Mouse (Mus musculus) left cerebral cortex, postnatal 14 days (tissue): Measurements from ENCODE around the gene Actn3. TPM values are rescaled to one million over a fixed set of nuclear protein-coding genes. Genes with fewer than 3 reads are reported as not detected.

Experiments used
- DNase-seq, 2 experiments: peaks; one replicate each; pipeline ENCODE4 v3.0.0; 2021 to 2022; ENCODE audit warnings: low spot score in 2 of 2, mixed read lengths in 1 of 2
- intact Hi-C: fragments of 180-260 bp; cut with DNase I; formaldehyde crosslinking; loops from one replicate; pipeline ENCODE4 v1.15.1; 2025
- long read RNA-seq, 2 experiments: library from polyadenylated mRNA; stranded (forward); transcript quantifications; one replicate each; pipeline ENCODE4 v2.0.0; 2021
- total RNA-seq, 2 experiments: library from RNA; stranded (reverse); gene quantifications; 2 replicates each; pipeline ENCODE4 v1.2.3; 2021

Gene Actn3
- total RNA-seq: 1 to 10 TPM; 2.8 to 3.0 TPM
- long read RNA-seq, experiment 1, partial matches to known transcripts: 0 of 1 reads
- long read RNA-seq, experiment 1, other reads (novel, unspliced or antisense): 1 of 1 reads
- long read RNA-seq, experiment 2, partial matches to known transcripts: 0 of 1 reads
- long read RNA-seq, experiment 2, other reads (novel, unspliced or antisense): 1 of 1 reads

- intact Hi-C loops: no loop called here
- DNase-seq: no peak
Observed at GRCm38 (mm10) chr19:4877785-4878184, at the start of gene Actn3. Gene Actn3, minus strand, starts transcription at chr19:4877909.

DNA sequence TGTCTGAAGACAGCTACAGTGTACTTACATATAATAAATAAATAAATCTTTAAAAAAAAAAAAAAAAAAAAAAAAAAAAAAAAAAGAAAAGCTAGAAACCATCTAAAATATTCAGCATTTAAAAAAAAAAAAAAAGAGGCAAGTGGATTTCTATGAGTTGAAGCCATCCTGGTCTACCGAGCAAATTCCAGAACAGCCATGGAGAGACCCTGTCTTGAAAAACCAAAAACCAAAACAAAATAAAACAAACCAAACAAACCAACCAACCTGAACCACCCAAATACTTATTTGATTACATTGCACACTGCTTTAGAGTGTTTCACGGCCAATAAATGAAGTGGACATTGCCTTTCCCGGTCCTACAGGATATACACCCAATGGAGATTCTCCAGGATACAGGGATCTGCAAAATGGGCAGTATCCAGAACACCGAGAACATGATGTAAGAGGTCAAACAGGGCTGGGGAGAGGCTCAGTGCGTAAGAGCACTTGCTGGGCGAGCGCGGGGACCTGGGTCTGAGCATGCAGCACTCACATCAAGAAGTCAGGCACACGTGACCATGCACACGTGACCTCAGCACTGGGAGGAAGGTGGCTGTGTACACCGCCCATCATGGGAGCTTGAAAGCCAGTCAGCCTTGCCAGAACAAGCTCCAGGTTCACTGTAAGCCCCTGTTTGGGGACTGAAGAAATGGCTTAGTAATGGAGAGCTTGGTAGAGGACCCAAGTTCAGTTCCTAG, 47.6 kb upstream of the Actn3 start:
- DNase-seq: no peak
- intact Hi-C loops: no loop called here

GRCm38 (mm10) chr19:4919652-4920051, 41.9 kb upstream of the Actn3 start:
- no peak for DNase-seq
- intact Hi-C loops: no loop called here

- DNase-seq: no peak
- intact Hi-C loops: no loop called here
Observed at GRCm38 (mm10) chr19:4916827-4917226, 39.1 kb upstream of the Actn3 start.

DNA sequence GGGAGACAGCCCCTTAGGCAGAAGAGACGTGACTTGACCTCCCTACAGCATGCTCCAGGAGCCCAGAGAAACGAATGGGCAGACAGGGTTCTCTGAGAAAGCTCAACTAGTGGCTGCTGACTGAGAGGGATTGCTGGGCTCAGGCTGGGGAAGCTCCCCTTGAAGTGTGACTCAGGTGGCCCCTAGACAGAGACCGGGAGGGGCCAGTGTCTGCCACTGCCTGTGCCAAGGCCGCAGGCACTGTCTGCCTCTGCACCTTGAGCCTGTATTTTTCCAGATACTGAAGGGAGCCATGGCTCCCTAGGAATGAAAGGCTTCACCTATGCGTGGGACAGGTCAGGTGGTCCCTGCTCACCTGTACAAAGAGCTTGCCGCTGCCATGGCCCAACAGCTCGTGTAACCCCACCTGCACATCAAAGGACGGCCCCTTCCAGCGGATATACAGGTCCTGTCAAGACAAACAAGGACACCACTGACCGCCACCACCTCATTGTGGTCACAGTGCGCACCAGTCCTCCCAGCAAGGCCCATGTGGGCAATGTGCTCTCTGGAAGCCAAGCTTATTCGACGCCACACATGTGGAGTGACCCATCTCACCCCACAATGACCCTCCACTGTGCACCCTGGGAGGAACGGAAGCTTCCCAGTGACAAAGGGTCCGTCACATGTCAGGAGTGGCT, 38.4 kb upstream of the Actn3 start:
- DNase-seq: no peak
- intact Hi-C loops: no loop called here

DNA sequence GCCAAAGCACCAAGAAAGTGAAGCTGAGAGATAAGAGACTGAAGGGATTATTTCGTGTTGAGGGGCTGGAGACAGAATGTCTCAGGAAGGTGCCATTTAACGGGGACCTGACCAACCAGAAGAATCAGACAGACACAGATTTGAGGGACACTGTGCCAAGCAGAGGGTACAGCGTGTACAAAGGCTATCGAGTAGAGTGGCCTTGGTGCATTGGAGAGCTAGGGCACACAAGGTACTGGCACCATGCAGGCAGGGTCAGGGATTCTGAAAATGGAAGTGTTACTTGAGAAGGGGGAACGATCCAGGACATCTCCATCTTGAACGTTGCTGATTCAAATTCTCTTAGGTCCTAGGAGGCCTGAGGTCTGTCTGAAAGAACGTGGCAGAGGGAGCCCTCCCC, 31.7 kb upstream of the Actn3 start:
- no peak for DNase-seq
- intact Hi-C loops: loop anchor here (10.0 kb wide), 1 partner anchor 285 kb away; the partner anchor contains the start of gene Rce1

GRCm38 (mm10) chr19:4908107-4908506, 30.4 kb upstream of the Actn3 start:
- DNase-seq: peak; percentile 27 to 48
- intact Hi-C loops: loop anchor here (10.0 kb wide), 1 partner anchor 283 kb away; the partner anchor contains the start of gene Rce1

DNA sequence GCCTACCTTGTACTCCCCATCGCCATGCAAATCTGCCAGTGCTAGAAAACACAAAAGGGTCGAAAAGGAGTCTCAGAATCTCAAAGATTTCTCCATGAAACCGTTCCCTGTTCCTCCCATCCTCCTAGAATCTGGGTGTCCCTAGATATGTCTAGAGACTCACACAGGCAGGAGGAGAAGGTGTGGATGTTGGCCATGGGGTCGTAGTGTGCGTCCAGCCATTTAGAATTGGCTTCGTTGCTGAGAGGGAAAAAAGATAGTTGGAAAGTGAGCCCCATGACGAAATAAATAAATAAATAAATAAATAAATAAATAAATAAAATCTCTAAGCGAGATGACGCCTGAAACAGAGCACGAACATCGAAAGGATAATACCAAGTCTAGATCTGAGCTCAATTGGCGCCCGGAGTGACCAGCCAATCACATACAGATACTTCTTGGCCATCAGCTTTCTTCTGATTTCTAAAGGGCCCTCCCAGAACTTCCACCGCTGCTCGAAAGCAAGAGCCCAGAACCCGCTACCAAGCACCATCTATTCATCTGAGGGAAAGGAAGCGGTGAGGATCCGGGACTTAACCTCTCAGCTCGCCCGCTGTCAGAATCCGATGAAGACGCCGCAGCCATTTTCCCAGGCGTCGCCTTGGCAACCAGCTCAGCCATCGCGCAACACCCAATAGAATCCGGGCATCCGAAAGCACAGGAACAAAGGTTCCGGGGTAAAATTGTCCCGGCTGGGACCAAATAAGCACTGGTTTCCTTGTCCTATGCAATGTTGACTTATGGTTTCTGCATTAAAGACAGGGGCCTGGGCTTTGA, 28.5 kb upstream of the Actn3 start, which contains the start of gene Bbs1:
Gene Bbs1, minus strand, starts transcription at position 650 of the 816 bp plus-strand sequence.
- intact Hi-C loops: loop anchor here (10.0 kb wide), 1 partner anchor 281 kb away; the partner anchor contains the start of gene Rce1

DNA sequence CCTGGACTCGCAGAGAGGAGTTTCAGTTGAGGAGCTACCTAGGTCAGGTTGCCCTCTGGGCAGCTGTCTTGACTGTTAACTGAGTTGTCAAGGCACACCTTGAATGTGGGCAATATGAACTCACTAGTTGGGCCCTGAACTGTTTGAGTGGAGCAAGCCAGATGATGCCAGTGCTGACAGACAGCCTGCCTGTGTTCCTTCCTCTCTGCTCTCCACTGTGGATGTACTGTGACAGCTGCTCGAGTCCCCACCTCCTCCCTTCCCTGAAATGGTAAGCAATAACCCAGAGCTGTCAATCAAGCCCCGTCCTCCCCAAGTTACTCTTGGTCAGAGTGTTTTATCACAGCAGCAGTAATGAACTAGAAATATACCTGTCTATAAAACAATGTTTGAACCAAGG, 22.2 kb upstream of the Actn3 start:
- intact Hi-C loops: loop anchor here (10.0 kb wide), 1 partner anchor 275 kb away; the partner anchor contains the start of gene Rce1
- no peak for DNase-seq

More for the DNA sequence above, 28.5 kb upstream of the Actn3 start, which contains the start of gene Bbs1:
- DNase-seq: peak; percentile 84 to 88

- intact Hi-C loops: no loop called here
- no peak for DNase-seq
Observed at GRCm38 (mm10) chr19:4898972-4899371, 21.3 kb upstream of the Actn3 start.

GRCm38 (mm10) chr19:4896780-4897520, 19.2 kb upstream of the Actn3 start:
- no peak for DNase-seq

DNA sequence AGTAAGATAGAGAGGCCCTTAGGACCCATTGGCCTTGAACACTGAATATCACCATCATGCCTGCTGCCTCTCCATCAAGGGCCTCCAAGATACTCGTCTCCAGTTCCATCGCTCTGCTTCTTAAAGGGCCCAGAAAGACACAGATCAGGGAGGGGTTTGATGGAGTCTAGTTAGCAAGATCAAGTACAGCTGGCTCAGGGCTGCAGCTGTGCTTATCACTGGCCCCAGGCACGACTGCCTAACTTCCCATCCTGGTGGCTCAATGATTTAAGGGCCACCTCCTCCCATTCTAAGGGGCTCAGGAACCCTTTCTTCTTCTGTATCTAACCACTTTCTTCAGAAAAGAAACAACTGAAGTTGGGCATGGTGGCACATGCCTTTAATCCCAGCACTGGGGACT, 14.1 kb upstream of the Actn3 start:
- intact Hi-C loops: no loop called here

More at GRCm38 (mm10) chr19:4896780-4897520, 19.2 kb upstream of the Actn3 start:
- intact Hi-C loops: no loop called here

DNA sequence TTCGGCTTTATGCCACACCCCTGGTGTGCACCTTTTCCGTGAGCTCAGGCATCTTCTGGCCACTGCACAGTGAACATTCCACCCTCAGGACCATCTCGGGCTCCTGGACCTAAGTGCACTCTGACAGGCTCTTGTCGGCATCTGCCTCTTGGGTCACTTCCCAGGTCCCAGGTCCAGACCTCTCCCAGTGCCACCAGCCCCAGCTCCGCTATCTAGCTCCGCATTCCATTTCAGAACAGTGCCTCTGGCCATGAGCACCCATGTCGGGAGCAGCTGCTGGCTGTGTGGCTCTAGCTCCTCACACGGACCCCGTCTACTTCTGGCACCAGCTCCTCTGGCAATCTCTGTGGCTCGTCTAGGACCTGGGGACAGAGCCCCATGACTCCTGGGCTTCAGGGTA, 12.1 kb upstream of the Actn3 start:
- no peak for DNase-seq
- intact Hi-C loops: no loop called here

More for the DNA sequence above, 14.1 kb upstream of the Actn3 start:
- no peak for DNase-seq

DNA sequence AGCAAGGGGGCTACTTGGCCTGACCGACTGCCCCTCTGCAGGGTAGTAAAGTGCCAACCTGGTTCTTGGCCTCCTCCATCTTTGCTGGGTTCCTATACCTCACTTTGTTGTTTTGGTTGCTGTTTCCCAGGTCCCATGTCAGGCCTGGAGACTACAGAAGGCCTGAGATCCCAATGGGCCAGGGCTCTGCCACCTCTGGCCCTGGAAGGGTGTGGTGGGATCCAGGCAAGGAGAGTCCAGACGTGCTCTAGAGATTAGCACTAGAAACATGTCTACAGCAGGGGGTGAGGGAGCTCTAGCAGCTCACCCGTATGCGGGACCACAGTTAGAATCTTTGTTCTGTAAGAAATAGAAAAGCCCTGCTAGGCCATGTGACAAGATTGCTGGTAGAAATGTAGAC, 6.3 kb upstream of the Actn3 start:
- no peak for DNase-seq
- intact Hi-C loops: no loop called here

DNA sequence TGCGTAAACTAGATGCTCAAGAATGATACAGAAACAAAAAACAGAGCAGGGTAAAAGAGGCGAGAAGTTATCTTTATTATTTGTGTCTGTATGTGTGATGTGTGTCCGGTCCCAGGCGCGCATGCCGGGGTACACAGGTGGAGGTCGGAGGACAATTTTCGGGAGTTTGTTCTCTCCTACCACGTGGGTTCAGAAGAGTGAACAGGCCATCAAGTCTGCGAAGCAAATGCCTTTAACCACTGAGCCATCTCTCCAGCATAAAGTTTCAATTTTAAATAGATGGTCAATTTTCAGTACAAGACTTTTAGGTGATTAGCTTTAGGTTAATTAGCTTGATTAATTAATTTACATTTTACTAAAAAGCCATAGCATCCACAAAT, 1.6 kb upstream of the Actn3 start:
- intact Hi-C loops: no loop called here
- DNase-seq: no peak

DNA sequence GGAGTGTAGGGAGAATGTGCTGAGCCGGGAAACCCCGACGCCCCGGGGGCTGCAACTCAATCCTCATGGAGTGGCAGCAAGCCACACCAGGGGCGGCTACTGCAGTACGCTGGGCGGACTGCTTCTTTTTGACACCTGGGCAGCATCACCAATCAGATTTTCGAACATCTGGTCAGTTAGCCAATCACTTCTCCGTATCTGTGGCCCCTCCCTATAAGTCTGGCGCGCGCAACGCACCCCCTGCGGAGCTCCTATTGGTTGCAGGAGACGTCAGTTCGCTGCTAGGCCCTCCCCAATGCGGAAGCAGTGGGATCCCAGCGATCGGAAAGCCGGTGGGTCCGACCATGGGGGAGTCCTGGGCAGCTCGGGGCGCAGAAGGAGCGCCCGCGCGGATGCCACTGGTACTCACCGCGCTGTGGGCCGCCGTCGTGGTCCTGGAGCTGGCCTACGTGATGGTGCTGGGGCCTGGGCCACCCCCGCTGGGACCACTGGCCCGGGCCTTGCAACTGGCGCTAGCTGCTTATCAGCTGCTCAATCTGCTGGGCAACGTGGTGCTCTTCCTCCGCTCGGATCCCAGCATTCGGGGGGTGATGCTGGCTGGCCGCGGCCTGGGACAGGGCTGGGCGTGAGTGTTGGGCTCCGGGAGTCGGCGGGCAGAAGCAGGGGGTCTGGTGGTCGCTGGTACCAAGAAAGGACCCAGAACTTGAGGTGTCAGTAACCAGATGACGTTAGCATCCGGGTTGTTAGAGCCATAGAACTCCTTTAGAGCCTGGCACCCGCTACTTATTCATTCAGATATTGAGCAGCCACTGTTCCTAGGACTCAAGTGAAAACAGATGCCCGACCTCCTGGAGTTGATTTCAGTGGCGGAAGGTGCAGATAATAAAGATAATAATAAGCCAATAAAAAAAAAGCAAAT, 955 bp upstream of the Actn3 start, which contains the start of gene Zdhhc24:
Gene Zdhhc24, plus strand, starts transcription at position 264 of the 919 bp plus-strand sequence.
- intact Hi-C loops: no loop called here
- peak; percentile 96 to 97 for DNase-seq

GRCm38 (mm10) chr19:4876755-4877154, 954 bp downstream of the Actn3 start:
- DNase-seq: no peak
- intact Hi-C loops: no loop called here

- intact Hi-C loops: no loop called here
- no peak for DNase-seq
Observed at GRCm38 (mm10) chr19:4876241-4876640, 1.5 kb downstream of the Actn3 start.
